Mouse (Mus musculus) MEL (cell line): ENCODE data around the gene Adm2. TPM values are rescaled to one million over a fixed set of nuclear protein-coding genes. Genes with fewer than 3 reads are reported as not detected.

ENCODE experiments used
- DNase-seq: peaks from one replicate; pipeline ENCODE4 v3.0.0; 2011; ENCODE audit warnings: low read depth, low spot score
- H3K27ac ChIP-seq: 2 replicates; pipeline ENCODE4 v1.5.1; 2012; ENCODE audit warnings: low read depth, mild to moderate bottlenecking, control low read depth, low read length, moderate library complexity; ENCODE audit not compliant: control insufficient read depth
- H3K27me3 ChIP-seq, 2 experiments: fragments of 150-350 bp in 1 of 2; sonication (generic) in 1 of 2; 2 replicates each; pipeline ENCODE4 v1.6.1; 2012; ENCODE audit warnings: low read length in 2 of 2, mild to moderate bottlenecking in 2 of 2, improper control_type of control experiment in 1 of 2, moderate library complexity in 1 of 2; ENCODE audit not compliant: insufficient read depth in 2 of 2, control insufficient read depth in 1 of 2
- H3K36me3 ChIP-seq, 2 experiments: 2 replicates each; pipeline ENCODE4 v1.6.1; 2012 to 2014; ENCODE audit warnings: low read length in 2 of 2, improper control_type of control experiment in 1 of 2, inconsistent platforms in 1 of 2, mild to moderate bottlenecking in 1 of 2; ENCODE audit not compliant: insufficient read depth in 2 of 2, control insufficient read depth in 1 of 2
- H3K4me1 ChIP-seq, 2 experiments: fragments of 150-350 bp in 1 of 2; sonication (generic) in 1 of 2; 2 replicates each; pipeline ENCODE4 v1.6.1; 2012; ENCODE audit warnings: low read length in 2 of 2, improper control_type of control experiment in 1 of 2, mild to moderate bottlenecking in 1 of 2; ENCODE audit not compliant: insufficient read depth in 2 of 2, control insufficient read depth in 1 of 2
- H3K4me3 ChIP-seq, 2 experiments: fragments of 150-350 bp in 1 of 2; sonication (generic) in 1 of 2; 2 replicates each; pipeline ENCODE4 v1.5.1; 2012; ENCODE audit warnings: low read depth in 2 of 2, low read length in 2 of 2, mild to moderate bottlenecking in 2 of 2, moderate library complexity in 2 of 2, control low read depth in 1 of 2, improper control_type of control experiment in 1 of 2; ENCODE audit not compliant: control insufficient read depth in 1 of 2, insufficient read depth in 1 of 2
- H3K79me2 ChIP-seq: 2 replicates; pipeline ENCODE4 v1.6.1; 2012; ENCODE audit warnings: mild to moderate bottlenecking, low read length, moderate library complexity; ENCODE audit not compliant: control insufficient read depth, poor library complexity, insufficient read depth
- H3K9ac ChIP-seq: 2 replicates; pipeline ENCODE4 v1.6.1; 2012; ENCODE audit warnings: low read depth, mild to moderate bottlenecking, control low read depth, low read length, moderate library complexity; ENCODE audit not compliant: control insufficient read depth, poor library complexity, severe bottlenecking
- H3K9me3 ChIP-seq: fragments of 150-350 bp; sonication (generic); replicated peaks from 2 replicates; pipeline ENCODE4 v1.6.1; 2012; ENCODE audit warnings: mild to moderate bottlenecking, low read length, improper control_type of control experiment, moderate library complexity; ENCODE audit not compliant: insufficient read depth
- BHLHE40 ChIP-seq: IDR thresholded peaks from 2 replicates; pipeline ENCODE4 v1.6.1; 2012; ENCODE audit warnings: low read depth, mild to moderate bottlenecking, inconsistent platforms, low read length, improper control_type of control experiment, borderline replicate concordance
- CHD1 ChIP-seq: IDR thresholded peaks from 2 replicates; pipeline ENCODE4 v1.6.1; 2012; ENCODE audit warnings: low read depth, mild to moderate bottlenecking, inconsistent platforms, low read length, improper control_type of control experiment
- CHD2 ChIP-seq: IDR thresholded peaks from 2 replicates; pipeline ENCODE4 v1.6.1; 2011; ENCODE audit warnings: low read length, improper control_type of control experiment
- GABPA ChIP-seq: IDR thresholded peaks from 2 replicates; pipeline ENCODE4 v1.6.1; 2012; ENCODE audit warnings: low read depth, mild to moderate bottlenecking, inconsistent platforms, low read length, improper control_type of control experiment, moderate library complexity
- HCFC1 ChIP-seq: IDR thresholded peaks from 2 replicates; pipeline ENCODE4 v1.6.1; 2012; ENCODE audit warnings: low read depth, mild to moderate bottlenecking, inconsistent platforms, low read length, improper control_type of control experiment, moderate library complexity
- MAZ ChIP-seq: IDR thresholded peaks from 2 replicates; pipeline ENCODE4 v1.6.1; 2012; ENCODE audit warnings: low read depth, mild to moderate bottlenecking, inconsistent platforms, low read length, improper control_type of control experiment
- MEF2A ChIP-seq: IDR thresholded peaks from 2 replicates; pipeline ENCODE4 v1.6.1; 2014; ENCODE audit warnings: low read depth, mild to moderate bottlenecking, inconsistent platforms, low read length, improper control_type of control experiment; ENCODE audit not compliant: poor library complexity, insufficient replicate concordance, severe bottlenecking; ENCODE audit errors: extremely low read depth
- MYC ChIP-seq: IDR thresholded peaks from 2 replicates; pipeline ENCODE4 v1.6.1; 2011; ENCODE audit warnings: low read depth, mild to moderate bottlenecking, low read length, improper control_type of control experiment, moderate library complexity
- POLR2A ChIP-seq, 2 experiments: IDR thresholded peaks; 2 replicates each; pipeline ENCODE4 v1.6.1; 2011 to 2012; ENCODE audit warnings: low read length in 2 of 2, mild to moderate bottlenecking in 2 of 2, control low read depth in 1 of 2, improper control_type of control experiment in 1 of 2, low read depth in 1 of 2, moderate library complexity in 1 of 2; ENCODE audit not compliant: control insufficient read depth in 1 of 2, insufficient read depth in 1 of 2, poor library complexity in 1 of 2
- SMC3 ChIP-seq: IDR thresholded peaks from 2 replicates; pipeline ENCODE4 v1.6.1; 2011; ENCODE audit warnings: low read depth, low read length, improper control_type of control experiment
- ZC3H11A ChIP-seq: IDR thresholded peaks from 2 replicates; pipeline ENCODE4 v1.6.1; 2012; ENCODE audit warnings: low read depth, mild to moderate bottlenecking, inconsistent platforms, low read length, improper control_type of control experiment
- ZMIZ1 ChIP-seq: IDR thresholded peaks from 2 replicates; pipeline ENCODE4 v1.6.1; 2012; ENCODE audit warnings: low read depth, mild to moderate bottlenecking, inconsistent platforms, low read length, improper control_type of control experiment, moderate library complexity
- polyA plus RNA-seq, 2 experiments: library from polyadenylated mRNA; stranded (reverse) in 1 of 2; unstranded in 1 of 2; fragments of >175 nt in 1 of 2; fragments of >200 nt in 1 of 2; gene quantifications; 2 replicates each; pipeline versions ENCODE4 v1.2.1 to v1.2.4; 2012; ENCODE audit warnings: low replicate concordance in 2 of 2, low read depth in 1 of 2; ENCODE audit not compliant: insufficient read length in 2 of 2, insufficient read depth in 1 of 2, missing spikeins in 1 of 2
- total RNA-seq: library from RNA; depleted of rRNA; stranded (reverse); fragments of 300-350 nt; gene quantifications from 2 replicates; pipeline ENCODE4 v1.2.3, GENCODE M21; 2012

Gene Adm2
- total and polyA plus RNA-seq, 3 experiments: 1.4 to 18.2 TPM; not detected in 1

- no peaks in the 10 kb centered on the region for H3K4me1 ChIP-seq
- H3K9ac ChIP-seq: no peak overlapping the region
- no peak overlapping the region for H3K4me3 ChIP-seq
- TF ChIP-seq BHLHE40 (no peak), HCFC1 (no peak), MAZ (no peak), GABPA (no peak), POLR2A (IDR thresholded peaks at IDR 0.05; ENCODE audit: control insufficient read depth in 1 of 2, insufficient read depth in 1 of 2, low read depth in 1 of 2, low read length in 2 of 2, poor library complexity in 1 of 2) (no peak), ZC3H11A (no peak), ZMIZ1 (no peak)
- TF ChIP-seq, all 39 proteins: peak for 0
- no peaks in the 10 kb centered on the region for H3K79me2 ChIP-seq
- H3K27me3 ChIP-seq: no peaks in the 10 kb centered on the region
- H3K36me3 ChIP-seq: peaks cover 0 to 21% of the 10 kb centered on the region in 2 experiments; a peak in 2 of 4 replicates
- H3K9me3 ChIP-seq: no peaks in the 10 kb centered on the region
- H3K27ac ChIP-seq: no peak overlapping the region
- no peak for DNase-seq
Observed at GRCm38 (mm10) chr15:89293778-89294177, 28.7 kb upstream of the Adm2 start.

- TF ChIP-seq MYC (no peak), SMC3 (no peak), CHD1 (no peak), GABPA (no peak), MEF2A (no peak)
- TF ChIP-seq, all 39 proteins: peak for 0
- no peak for DNase-seq
- H3K9me3 ChIP-seq: no peaks in the 10 kb centered on the region
- H3K79me2 ChIP-seq: no peaks in the 10 kb centered on the region
- no peaks in the 10 kb centered on the region for H3K4me1 ChIP-seq
- H3K27ac ChIP-seq: no peak overlapping the region
- peaks cover 0 to 13% of the 10 kb centered on the region in 2 experiments; a peak in 2 of 4 replicates for H3K36me3 ChIP-seq
- no peak overlapping the region for H3K4me3 ChIP-seq
- no peaks in the 10 kb centered on the region for H3K27me3 ChIP-seq
- no peak overlapping the region for H3K9ac ChIP-seq
Observed at GRCm38 (mm10) chr15:89295580-89296165, 26.8 kb upstream of the Adm2 start.

- H3K4me1 ChIP-seq: no peaks in the 10 kb centered on the region
- H3K36me3 ChIP-seq: peaks cover 0 to 10% of the 10 kb centered on the region in 2 experiments; a peak in 2 of 4 replicates
- H3K27ac ChIP-seq: no peak overlapping the region
- no peaks in the 10 kb centered on the region for H3K79me2 ChIP-seq
- no peak overlapping the region for H3K9ac ChIP-seq
- TF ChIP-seq CHD2: no peak
- H3K9me3 ChIP-seq: no peaks in the 10 kb centered on the region
- no peak overlapping the region for H3K4me3 ChIP-seq
- no peaks in the 10 kb centered on the region for H3K27me3 ChIP-seq
- no peak for DNase-seq
Observed at GRCm38 (mm10) chr15:89296465-89296864, 26.1 kb upstream of the Adm2 start.
